Mouse (Mus musculus) cerebellum, adult 11-12 months (tissue): ENCODE results near the gene Arl2.

Source experiments
- DNase-seq: peaks from one replicate; pipeline ENCODE4 v3.0.0; 2022

The Arl2 gene

GRCm38 (mm10) chr19:6126289-6126688 lies 15.1 kb downstream of the Arl2 start:
- DNase-seq: no peak

GRCm38 (mm10) chr19:6124898-6125297 lies 16.4 kb downstream of the Arl2 start:
- DNase-seq: no peak

- peak; percentile 30 for DNase-seq
These were observed 18.0 kb downstream of the Arl2 start for GRCm38 (mm10) chr19:6123330-6123729.

- no peak for DNase-seq
These were observed 19.6 kb downstream of the Arl2 start for GRCm38 (mm10) chr19:6121761-6122160.

- peak; percentile 66 for DNase-seq
These were observed 22.6 kb downstream of the Arl2 start for GRCm38 (mm10) chr19:6118677-6119185.

- peak; percentile 86 for DNase-seq
These were observed 23.2 kb downstream of the Arl2 start, which contains the start of gene Sac3d1 for GRCm38 (mm10) chr19:6117986-6118676. Gene Sac3d1, minus strand, starts transcription at chr19:6118650.

- no peak for DNase-seq
These were observed 23.9 kb downstream of the Arl2 start for GRCm38 (mm10) chr19:6117346-6117985.

GRCm38 (mm10) chr19:6116113-6116850 lies 25.1 kb downstream of the Arl2 start:
- DNase-seq: peak; percentile 58

GRCm38 (mm10) chr19:6113116-6113515 lies 28.2 kb downstream of the Arl2 start:
- no peak for DNase-seq

GRCm38 (mm10) chr19:6105586-6105985 lies 35.8 kb downstream of the Arl2 start, which contains the start of gene Naaladl1:
Gene Naaladl1, plus strand, starts transcription at chr19:6105782.
- no peak for DNase-seq

- DNase-seq: no peak
These were observed 36.9 kb downstream of the Arl2 start for GRCm38 (mm10) chr19:6104476-6104875.

GRCm38 (mm10) chr19:6102169-6102853 lies 39.0 kb downstream of the Arl2 start:
- DNase-seq: no peak

GRCm38 (mm10) chr19:6101186-6101585 lies 40.2 kb downstream of the Arl2 start:
- DNase-seq: no peak

GRCm38 (mm10) chr19:6097847-6098246 lies 43.5 kb downstream of the Arl2 start:
- no peak for DNase-seq

GRCm38 (mm10) chr19:6094119-6094518 lies 47.2 kb downstream of the Arl2 start, which contains the start of gene AC131692.1:
Gene AC131692.1, plus strand, starts transcription at chr19:6094419.
- no peak for DNase-seq

GRCm38 (mm10) chr19:6088841-6089240 lies 52.5 kb downstream of the Arl2 start:
- DNase-seq: no peak

- DNase-seq: no peak
These were observed 55.9 kb downstream of the Arl2 start for GRCm38 (mm10) chr19:6085417-6085879.

GRCm38 (mm10) chr19:6084478-6085248 lies 56.7 kb downstream of the Arl2 start, which contains the start of the genes Zfpl1 and Cdca5:
Gene Zfpl1, minus strand, starts transcription at chr19:6084956.
Gene Cdca5, plus strand, starts transcription at chr19:6084983.
- peak; percentile 98 for DNase-seq
